Mouse (Mus musculus): ENCODE data around the gene Otud4. TPM values are rescaled to one million over a fixed set of nuclear protein-coding genes. Genes with fewer than 3 reads are reported as not detected.

Gene Otud4
- 10 to 100 TPM; 67.2 to 75.7 TPM for total RNA-seq (2023)

GRCm38 (mm10) chr8:79639586-79640451 lies at the start of gene Otud4:
TSS of gene Otud4 (plus strand) at chr8:79639618.

GRCm38 (mm10) chr8:79711064-79711961 lies 71.9 kb downstream of the Otud4 start, which contains the start of the genes Abce1 and Anapc10:
TSS of gene Abce1 (minus strand) at chr8:79711740.
TSS of gene Anapc10 (plus strand) at chr8:79711820.

Other genes starting within 250 kb of the Otud4 start
- 10 to 100 TPM; 13.6 to 14.5 TPM for gene Smad1, start 240.1 kb upstream of the Otud4 start, total RNA-seq (2023)
- gene Abce1, start 72.1 kb downstream of the Otud4 start, total RNA-seq (2023) = 10 to 100 TPM; 73.7 to 87.9 TPM
- gene Anapc10, start 72.2 kb downstream of the Otud4 start, total RNA-seq (2023) = 1 to 10 TPM; 8.3 to 9.3 TPM

All from T-cell, adult 66 days (primary cell).